Mouse (Mus musculus): ENCODE measurements around the gene Tmem135.

GRCm38 (mm10) chr7:89260966-89261365 is 143.1 kb downstream of the Tmem135 start:
- no peak for TF ChIP-seq POLR2A (IDR thresholded peaks at IDR 0.05; ENCODE audit: insufficient read length, low read depth)
- TF ChIP-seq TCF12 (IDR thresholded peaks at IDR 0.05; ENCODE audit: insufficient read depth, poor library complexity, severe bottlenecking): no peak
- no peak for TF ChIP-seq POLR2AphosphoS2 (IDR thresholded peaks at IDR 0.05; ENCODE audit: insufficient read length, low read depth)
- TF ChIP-seq CEBPB (IDR thresholded peaks at IDR 0.05; ENCODE audit: insufficient read depth, poor library complexity, severe bottlenecking): no peak
- no peak for TF ChIP-seq MAX (IDR thresholded peaks at IDR 0.05; ENCODE audit: low read depth)
